8 mouse cellular contexts compared by ENCODE assay signal in the genomic region with DNA sequence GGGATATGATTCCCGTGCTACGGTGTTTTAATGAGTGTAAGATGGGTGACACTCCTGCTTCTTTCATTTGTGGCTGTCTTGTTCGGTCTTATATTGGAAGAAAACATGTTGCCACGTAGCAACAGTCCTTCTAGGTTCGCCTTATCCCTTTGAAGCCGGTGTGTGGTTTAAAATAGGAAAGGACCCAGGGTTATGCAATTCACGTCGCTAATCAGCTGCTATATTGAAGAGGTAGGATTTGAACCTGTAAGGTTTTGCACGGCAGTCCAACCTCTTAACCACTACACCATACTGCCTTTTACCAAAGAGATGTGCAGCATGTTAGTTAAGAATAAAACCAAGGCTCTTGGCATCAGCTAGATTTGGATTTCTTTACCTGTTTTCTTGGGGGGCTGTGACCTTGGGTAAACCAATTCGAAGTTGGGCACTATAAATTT. TPM values are rescaled to one million over a fixed set of nuclear protein-coding genes. Genes with fewer than 3 reads are reported as not detected.
DNase-seq lines count a peak whose midpoint lies in the region; ATAC-seq lines count a peak whose summit lies in the region.

No protein-coding gene starts in this region.

- H3K27ac ChIP-seq in forebrain, embryonic 13.5 days, result no peak overlapping the region
- peak overlapping the region; percentile 85 for H3K27ac ChIP-seq in hindbrain, embryonic 16.5 days (ENCODE audit: low read depth, low read length)

- peak overlapping the region; percentile 82 for H3K4me2 ChIP-seq in forebrain, embryonic 13.5 days
- H3K4me2 ChIP-seq in hindbrain, embryonic 16.5 days (ENCODE audit: low read length), result peak overlapping the region; percentile 79

- H3K9ac ChIP-seq in forebrain, embryonic 13.5 days, result peak overlapping the region; percentile 92
- peak overlapping the region; percentile 94 for H3K9ac ChIP-seq in hindbrain, embryonic 16.5 days (ENCODE audit: low read depth, low read length)

- peak; percentile 72 for ATAC-seq in forebrain, embryonic 13.5 days
- ATAC-seq in hindbrain, embryonic 16.5 days, result peak; percentile 63
- peak; percentile 88 for ATAC-seq in megakaryocyte-erythroid progenitor cell, adult 5-6 weeks (replicated peaks; ENCODE audit: low FRiP score, low TSS enrichment, poor library complexity, severe bottlenecking)

- H3K9me3 ChIP-seq in forebrain, embryonic 13.5 days (replicated peaks), result no peaks in the 10 kb centered on the region
- no peaks in the 10 kb centered on the region for H3K9me3 ChIP-seq in hindbrain, embryonic 16.5 days (ENCODE audit: control insufficient read depth, low read length)

- WGBS in forebrain, embryonic 13.5 days, result 7% methylated on average over 10 of the region's 10 CpGs
- 8% methylated on average over 10 of the region's 10 CpGs for WGBS in hindbrain, embryonic 16.5 days

- H3K36me3 ChIP-seq in forebrain, embryonic 13.5 days (ENCODE audit: poor library complexity, severe bottlenecking), result peaks cover 7% of the 10 kb centered on the region; the same call in 1 of the 2 replicates
- H3K36me3 ChIP-seq in hindbrain, embryonic 16.5 days (ENCODE audit: control insufficient read depth, insufficient read depth, low read length), result no peaks in the 10 kb centered on the region

- H3K4me3 ChIP-seq in forebrain, embryonic 13.5 days, result peak overlapping the region; percentile 97
- H3K4me3 ChIP-seq in hindbrain, embryonic 16.5 days (ENCODE audit: low read length), result peak overlapping the region; percentile 83

- peaks cover 18% of the 10 kb centered on the region for H3K4me1 ChIP-seq in forebrain, embryonic 13.5 days
- H3K4me1 ChIP-seq in hindbrain, embryonic 16.5 days (ENCODE audit: control insufficient read depth, insufficient read depth, low read depth, low read length), result peaks cover 8% of the 10 kb centered on the region

- intact Hi-C loops in left cerebral cortex, postnatal 4 days (cut with DNase I), result loop anchor here (10.0 kb wide), 1 partner anchor 244 kb away; a partner anchor contains a TSS

- H3K27me3 ChIP-seq in forebrain, embryonic 13.5 days, result no peaks in the 10 kb centered on the region
- no peaks in the 10 kb centered on the region for H3K27me3 ChIP-seq in hindbrain, embryonic 16.5 days (replicated peaks; ENCODE audit: control insufficient read depth, insufficient read depth, low read length)

- peak; percentile 61 for DNase-seq in left cerebral cortex, adult 11 months (ENCODE audit: low spot score)
- DNase-seq in left cerebral cortex, postnatal 4 days, result no peak
- DNase-seq in cerebellum, adult 11 months, result peak; percentile 57
- DNase-seq in left cerebral cortex, adult 8-10 months (ENCODE audit: low spot score in 2 of 2), result peak; percentile 42 to 44
- DNase-seq in spleen, postnatal 10 days (ENCODE audit: low spot score in 2 of 2), result peak; percentile 65 to 69

RNA-seq across cellular contexts. Expression of a gene that starts 1.0 kb away (rescaled TPM):
- total RNA-seq in left cerebral cortex, postnatal 4 days (2021), result 10 to 100 TPM; 37.9 to 38.1 TPM
- polyA plus RNA-seq in forebrain, embryonic 13.5 days (2015; fragmentation: Nextera tagmentation; extraction: Ambion mirVana), result 27.1 and 30.1 TPM in 2 replicates
- 24.0 and 27.2 TPM in 2 replicates for polyA plus RNA-seq in hindbrain, embryonic 16.5 days (2015; fragmentation: Nextera tagmentation; extraction: Ambion mirVana)
- total RNA-seq in left cerebral cortex, adult 8-10 months (2022), result 10 to 100 TPM; 25.8 to 31.6 (median 30.3) TPM
- total RNA-seq in megakaryocyte-erythroid progenitor cell, adult 5-6 weeks (2014; fragmentation: Nextera tagmentation), result 36.0 and 40.6 TPM in 2 replicates
- total RNA-seq in megakaryocyte-erythroid progenitor cell, adult 5-6 weeks (2017), result 32.4 and 36.6 TPM in 2 replicates
